Mouse (Mus musculus) lung, embryonic 14.5 days (tissue): ENCODE data around the gene Meiob. TPM values are rescaled to one million over a fixed set of nuclear protein-coding genes. Genes with fewer than 3 reads are reported as not detected.

Source experiments
- ATAC-seq: fragments of 200-750 bp; cut with Nextera tagmentation; 2 replicates; pipeline ENCODE4 v1.8.0; 2017; ENCODE audit warnings: mild to moderate bottlenecking, moderate TSS enrichment, moderate library complexity; ENCODE audit not compliant: insufficient read depth
- DNase-seq: peaks from one replicate; pipeline ENCODE4 v3.0.0-alpha.2; 2015
- H3K27ac ChIP-seq: fragments of 300-500 bp; sonication (generic); 2 replicates; pipeline ENCODE4 v1.5.1; 2014; ENCODE audit warnings: low read depth, mild to moderate bottlenecking, moderate library complexity
- H3K27me3 ChIP-seq: fragments of 300-500 bp; sonication (generic); 2 replicates; pipeline ENCODE4 v1.6.1; 2014; ENCODE audit warnings: low read length, control low read depth; ENCODE audit not compliant: insufficient read depth
- H3K36me3 ChIP-seq: fragments of 300-500 bp; sonication (generic); 2 replicates; pipeline ENCODE4 v1.6.1; 2014; ENCODE audit warnings: control low read depth; ENCODE audit not compliant: insufficient read depth
- H3K4me1 ChIP-seq: fragments of 300-500 bp; sonication (generic); 2 replicates; pipeline ENCODE4 v1.6.1; 2014; ENCODE audit warnings: antibody characterized with exemption, control low read depth; ENCODE audit not compliant: insufficient read depth
- H3K4me2 ChIP-seq: fragments of 300-500 bp; sonication (generic); 2 replicates; pipeline ENCODE4 v1.6.1; 2014; ENCODE audit warnings: mild to moderate bottlenecking
- H3K4me3 ChIP-seq: fragments of 300-500 bp; sonication (generic); 2 replicates; pipeline ENCODE4 v1.5.1; 2014; ENCODE audit warnings: low read depth, low read length
- H3K9ac ChIP-seq: fragments of 300-500 bp; sonication (generic); 2 replicates; pipeline ENCODE4 v1.6.1; 2014
- H3K9me3 ChIP-seq: fragments of 300-500 bp; sonication (generic); 2 replicates; pipeline ENCODE4 v1.6.1; 2016; ENCODE audit warnings: low read depth, low read length, control low read depth
- CTCF ChIP-seq: IDR thresholded peaks from 2 replicates; pipeline ENCODE4 v1.5.1; 2016; ENCODE audit warnings: antibody characterized with exemption, low read depth
- WGBS: fragments of 180-500 bp; shearing (Covaris S2); extraction: QIAGEN DNeasy Blood & Tissue Kit; methylation state at CpG from one replicate; pipeline ENCODE4 v1.1.7; 2014; 5-methylcytosine and 5-hydroxymethylcytosine counted together
- polyA plus RNA-seq: library from polyadenylated mRNA; unstranded; fragments of >200 nt; fragmentation: Nextera tagmentation; extraction: Ambion mirVana; gene quantifications from 2 replicates; pipeline ENCODE4 v1.2.1, GENCODE M21; 2014

Meiob gene
- polyA plus RNA-seq, 1 experiment from 2014 or later: not detected

GRCm38 (mm10) chr17:24799476-24799875, 4.6 kb upstream of the Meiob start:
- no peaks in the 10 kb centered on the region for H3K4me1 ChIP-seq
- H3K4me3 ChIP-seq: no peak overlapping the region
- H3K36me3 ChIP-seq: no peaks in the 10 kb centered on the region
- no peak for TF ChIP-seq CTCF
- H3K9ac ChIP-seq: no peak overlapping the region
- H3K9me3 ChIP-seq: no peaks in the 10 kb centered on the region
- ATAC-seq (no peak), DNase-seq (no peak)
- WGBS: 93% methylated on average over 4 of the region's 4 CpGs
- H3K27me3 ChIP-seq: peaks cover 7% of the 10 kb centered on the region
- H3K4me2 ChIP-seq: no peak overlapping the region
- no peak overlapping the region for H3K27ac ChIP-seq

GRCm38 (mm10) chr17:24800524-24800923, 3.6 kb upstream of the Meiob start:
- H3K4me1 ChIP-seq: no peaks in the 10 kb centered on the region
- H3K4me3 ChIP-seq: no peak overlapping the region
- TF ChIP-seq CTCF: no peak
- no peak overlapping the region for H3K9ac ChIP-seq
- ATAC-seq (no peak), DNase-seq (no peak)
- H3K27ac ChIP-seq: no peak overlapping the region
- no peaks in the 10 kb centered on the region for H3K9me3 ChIP-seq
- no peaks in the 10 kb centered on the region for H3K36me3 ChIP-seq
- 44% methylated on average over 3 of the region's 3 CpGs for WGBS
- no peak overlapping the region for H3K4me2 ChIP-seq
- H3K27me3 ChIP-seq: peaks cover 16% of the 10 kb centered on the region

- Histone ChIP-seq H3K4me3 (no peak overlapping the region), H3K27ac (no peak overlapping the region), H3K36me3 (no peaks in the 10 kb centered on the region), H3K4me2 (no peak overlapping the region), H3K9ac (no peak overlapping the region), H3K4me1 (no peaks in the 10 kb centered on the region), H3K9me3 (no peaks in the 10 kb centered on the region), H3K27me3 (peaks cover 8% of the 10 kb centered on the region; the same call in 1 of the 2 replicates)
- no peak for TF ChIP-seq CTCF
- DNase-seq: no peak
- ATAC-seq: no peak
- 75% methylated on average over 3 of the region's 3 CpGs for WGBS
Observed at GRCm38 (mm10) chr17:24811211-24811610, 7.1 kb downstream of the Meiob start.

GRCm38 (mm10) chr17:24812215-24812614, 8.1 kb downstream of the Meiob start:
- H3K4me2 ChIP-seq: no peak overlapping the region
- DNase-seq (no peak), ATAC-seq (no peak)
- H3K27ac ChIP-seq: no peak overlapping the region
- no peak for TF ChIP-seq CTCF
- H3K9me3 ChIP-seq: no peaks in the 10 kb centered on the region
- no peaks in the 10 kb centered on the region for H3K4me1 ChIP-seq
- H3K9ac ChIP-seq: no peak overlapping the region
- H3K36me3 ChIP-seq: no peaks in the 10 kb centered on the region
- H3K27me3 ChIP-seq: 0 out of 2 replicates have a peak, but pooled peaks cover under 1% of the 10 kb centered on the region
- H3K4me3 ChIP-seq: no peak overlapping the region
- WGBS: 29% methylated on average over 2 of the region's 2 CpGs

- ATAC-seq (no peak), DNase-seq (no peak)
- Histone ChIP-seq H3K36me3 (no peaks in the 10 kb centered on the region), H3K4me3 (no peak overlapping the region), H3K27me3 (no peaks in the 10 kb centered on the region), H3K4me1 (no peaks in the 10 kb centered on the region), H3K27ac (no peak overlapping the region), H3K9ac (no peak overlapping the region), H3K9me3 (no peaks in the 10 kb centered on the region), H3K4me2 (no peak overlapping the region)
- WGBS: 80% methylated on average over 5 of the region's 5 CpGs
- no peak for TF ChIP-seq CTCF
Observed at GRCm38 (mm10) chr17:24815256-24815655, 11.2 kb downstream of the Meiob start.

GRCm38 (mm10) chr17:24817503-24817902, 13.4 kb downstream of the Meiob start:
- H3K4me3 ChIP-seq: no peak overlapping the region
- peak; percentile 48; the same call in 1 of the 2 replicates for TF ChIP-seq CTCF
- no peak overlapping the region for H3K27ac ChIP-seq
- WGBS: 30% methylated on average over 1 of the region's 1 CpGs
- no peaks in the 10 kb centered on the region for H3K4me1 ChIP-seq
- no peak for ATAC-seq
- DNase-seq: peak; percentile 70
- no peaks in the 10 kb centered on the region for H3K36me3 ChIP-seq
- no peaks in the 10 kb centered on the region for H3K27me3 ChIP-seq
- H3K9me3 ChIP-seq: no peaks in the 10 kb centered on the region
- H3K4me2 ChIP-seq: no peak overlapping the region
- no peak overlapping the region for H3K9ac ChIP-seq

GRCm38 (mm10) chr17:24818172-24818571, 14.1 kb downstream of the Meiob start:
- Histone ChIP-seq H3K9ac (no peak overlapping the region), H3K27ac (no peak overlapping the region), H3K36me3 (no peaks in the 10 kb centered on the region), H3K27me3 (no peaks in the 10 kb centered on the region), H3K4me3 (no peak overlapping the region), H3K4me1 (no peaks in the 10 kb centered on the region), H3K4me2 (no peak overlapping the region), H3K9me3 (no peaks in the 10 kb centered on the region)
- no peak for TF ChIP-seq CTCF
- ATAC-seq: no peak
- WGBS: 49% methylated on average over 6 of the region's 6 CpGs
- no peak for DNase-seq

GRCm38 (mm10) chr17:24819469-24819868, 15.4 kb downstream of the Meiob start:
- H3K36me3 ChIP-seq: no peaks in the 10 kb centered on the region
- no peaks in the 10 kb centered on the region for H3K4me1 ChIP-seq
- no peak overlapping the region for H3K4me3 ChIP-seq
- no peaks in the 10 kb centered on the region for H3K9me3 ChIP-seq
- no peaks in the 10 kb centered on the region for H3K27me3 ChIP-seq
- DNase-seq (no peak), ATAC-seq (no peak)
- 56% methylated on average over 2 of the region's 2 CpGs for WGBS
- H3K9ac ChIP-seq: no peak overlapping the region
- no peak overlapping the region for H3K27ac ChIP-seq
- TF ChIP-seq CTCF: no peak
- H3K4me2 ChIP-seq: no peak overlapping the region
